Mouse (Mus musculus) macrophage (primary cell): Measurements from ENCODE around the gene Slc44a3. TPM values are rescaled to one million over a fixed set of nuclear protein-coding genes. Genes with fewer than 3 reads are reported as not detected.

Experiments used
- H3K27ac ChIP-seq: fragments of 350-480 bp; formaldehyde crosslinking; 2 replicates; pipeline ENCODE4 v1.9.0; 2021
- H3K36me3 ChIP-seq: fragments of 350-480 bp; formaldehyde crosslinking; 2 replicates; pipeline ENCODE4 v1.9.0; 2021; ENCODE audit errors: inconsistent target
- H3K4me3 ChIP-seq: fragments of 350-480 bp; formaldehyde crosslinking; 2 replicates; pipeline ENCODE4 v1.9.0; 2021; ENCODE audit errors: inconsistent target
- H3K79me2 ChIP-seq: fragments of 350-480 bp; formaldehyde crosslinking; 2 replicates; pipeline ENCODE4 v1.9.0; 2021; ENCODE audit errors: inconsistent target
- WGBS: methylation state at CpG from one replicate; pipeline ENCODE4 v1.1.7; 2026; ENCODE audit warnings: inconsistent platforms; ENCODE audit not compliant: missing documents; 5-methylcytosine and 5-hydroxymethylcytosine counted together
- polyA plus RNA-seq: library from polyadenylated mRNA; stranded (reverse); fragments of 250-400 nt; gene quantifications from 3 replicates; pipeline ENCODE4 v1.2.4, GENCODE M21; 2018; ENCODE audit warnings: inconsistent platforms
- total RNA-seq, 78 experiments: library from RNA; depleted of rRNA; stranded (reverse); fragments of 250-400 nt; gene quantifications; 1 replicate in 9 of 78; 2 replicates in 24 of 78; 3 replicates in 43 of 78; 4 replicates in 2 of 78; pipeline ENCODE4 v1.2.4; 2018; ENCODE audit warnings: inconsistent platforms in 56 of 78

Slc44a3 gene
- total RNA-seq (2018; cell fraction: chromatin; rRNA removed) = not detected
- total RNA-seq (2018; cell fraction: cytosol; rRNA removed) = not detected
- not detected for total RNA-seq (2018; cell fraction: nucleus; rRNA removed)
- polyA plus RNA-seq = not detected in 3 replicates

GRCm38 (mm10) chr3:121532176-121532575 lies at the start of gene Slc44a3:
Gene Slc44a3, minus strand, starts transcription at chr3:121532404.
- Histone ChIP-seq H3K36me3 (no peaks in the 10 kb centered on the region), H3K4me3 (no peak within 1 kb of the TSS), H3K27ac (no peak within 1 kb of the TSS), H3K79me2 (no peaks in the 10 kb centered on the region)
- WGBS = 22% methylated on average over 21 of the region's 24 CpGs

- whole genome bisulfite sequencing = 60% methylated on average over 6 of the region's 6 CpGs
- no peaks in the 10 kb centered on the region for H3K79me2 ChIP-seq
- H3K4me3 ChIP-seq = no peak overlapping the region
- H3K36me3 ChIP-seq = no peaks in the 10 kb centered on the region
- H3K27ac ChIP-seq = no peak overlapping the region
These were observed 47.8 kb upstream of the Slc44a3 start for GRCm38 (mm10) chr3:121579880-121580549.

GRCm38 (mm10) chr3:121579402-121579801 lies 47.2 kb upstream of the Slc44a3 start:
- H3K79me2 ChIP-seq = no peaks in the 10 kb centered on the region
- WGBS = 24% methylated on average over 5 of the region's 5 CpGs
- no peak overlapping the region for H3K4me3 ChIP-seq
- H3K27ac ChIP-seq = no peak overlapping the region
- no peaks in the 10 kb centered on the region for H3K36me3 ChIP-seq

- Histone ChIP-seq H3K79me2 (no peaks in the 10 kb centered on the region), H3K36me3 (no peaks in the 10 kb centered on the region), H3K4me3 (no peak overlapping the region), H3K27ac (no peak overlapping the region)
- 92% methylated on average over 1 of the region's 5 CpGs for WGBS
These were observed 46.5 kb upstream of the Slc44a3 start for GRCm38 (mm10) chr3:121578706-121579105.

GRCm38 (mm10) chr3:121577641-121578040 lies 45.4 kb upstream of the Slc44a3 start:
- Histone ChIP-seq H3K4me3 (no peak overlapping the region), H3K36me3 (no peaks in the 10 kb centered on the region), H3K27ac (peak overlapping the region; percentile 69), H3K79me2 (no peaks in the 10 kb centered on the region)
- 98% methylated on average over 5 of the region's 5 CpGs for WGBS

GRCm38 (mm10) chr3:121577032-121577591 lies 44.9 kb upstream of the Slc44a3 start:
- Histone ChIP-seq H3K79me2 (no peaks in the 10 kb centered on the region), H3K36me3 (no peaks in the 10 kb centered on the region), H3K27ac (peak overlapping the region; percentile 69), H3K4me3 (no peak overlapping the region)
- WGBS = 34% methylated on average over 10 of the region's 10 CpGs

GRCm38 (mm10) chr3:121576367-121576766 lies 44.2 kb upstream of the Slc44a3 start:
- H3K4me3 ChIP-seq = no peak overlapping the region
- H3K79me2 ChIP-seq = no peaks in the 10 kb centered on the region
- peak overlapping the region; percentile 69 for H3K27ac ChIP-seq
- WGBS = 91% methylated on average over 6 of the region's 6 CpGs
- H3K36me3 ChIP-seq = no peaks in the 10 kb centered on the region

GRCm38 (mm10) chr3:121574386-121574785 lies 42.2 kb upstream of the Slc44a3 start:
- Histone ChIP-seq H3K27ac (no peak overlapping the region), H3K4me3 (no peak overlapping the region), H3K79me2 (no peaks in the 10 kb centered on the region), H3K36me3 (no peaks in the 10 kb centered on the region)
- WGBS = 93% methylated on average over 4 of the region's 4 CpGs

GRCm38 (mm10) chr3:121573858-121574257 lies 41.7 kb upstream of the Slc44a3 start:
- 92% methylated on average over 7 of the region's 7 CpGs for WGBS
- Histone ChIP-seq H3K4me3 (no peak overlapping the region), H3K27ac (no peak overlapping the region), H3K36me3 (no peaks in the 10 kb centered on the region), H3K79me2 (no peaks in the 10 kb centered on the region)

- peak overlapping the region; percentile 27 for H3K27ac ChIP-seq
- H3K79me2 ChIP-seq = no peaks in the 10 kb centered on the region
- no peaks in the 10 kb centered on the region for H3K36me3 ChIP-seq
- 16% methylated on average over 4 of the region's 4 CpGs for WGBS
- no peak overlapping the region for H3K4me3 ChIP-seq
These were observed 39.3 kb upstream of the Slc44a3 start for GRCm38 (mm10) chr3:121571491-121571890.

- WGBS = 13% methylated on average over 11 of the region's 11 CpGs
- H3K4me3 ChIP-seq = no peak overlapping the region
- H3K27ac ChIP-seq = no peak overlapping the region
- H3K79me2 ChIP-seq = no peaks in the 10 kb centered on the region
- H3K36me3 ChIP-seq = no peaks in the 10 kb centered on the region
These were observed 38.4 kb upstream of the Slc44a3 start for GRCm38 (mm10) chr3:121570623-121571022.

GRCm38 (mm10) chr3:121569767-121570166 lies 37.6 kb upstream of the Slc44a3 start:
- Histone ChIP-seq H3K79me2 (no peaks in the 10 kb centered on the region), H3K36me3 (no peaks in the 10 kb centered on the region), H3K4me3 (no peak overlapping the region), H3K27ac (no peak overlapping the region)
- 97% methylated on average over 3 of the region's 5 CpGs for WGBS

GRCm38 (mm10) chr3:121569004-121569403 lies 36.8 kb upstream of the Slc44a3 start:
- Histone ChIP-seq H3K27ac (no peak overlapping the region), H3K4me3 (no peak overlapping the region), H3K79me2 (no peaks in the 10 kb centered on the region), H3K36me3 (no peaks in the 10 kb centered on the region)
- WGBS = 91% methylated on average over 9 of the region's 9 CpGs

- no peak overlapping the region for H3K27ac ChIP-seq
- H3K4me3 ChIP-seq = no peak overlapping the region
- no peaks in the 10 kb centered on the region for H3K79me2 ChIP-seq
- 91% methylated on average over 8 of the region's 9 CpGs for WGBS
- no peaks in the 10 kb centered on the region for H3K36me3 ChIP-seq
These were observed 35.7 kb upstream of the Slc44a3 start for GRCm38 (mm10) chr3:121567904-121568303.

- Histone ChIP-seq H3K4me3 (no peak overlapping the region), H3K36me3 (no peaks in the 10 kb centered on the region), H3K27ac (no peak overlapping the region), H3K79me2 (no peaks in the 10 kb centered on the region)
- WGBS = 89% methylated on average over 2 of the region's 2 CpGs
These were observed 35.2 kb upstream of the Slc44a3 start for GRCm38 (mm10) chr3:121567337-121567900.
